Mouse (Mus musculus) layer of hippocampus, adult 18-20 months (tissue): ENCODE results near the gene Faap20. TPM values are rescaled to one million over a fixed set of nuclear protein-coding genes. Genes with fewer than 3 reads are reported as not detected.
A peak's percentile ranks its signal among the peaks of the same experiment; 100 is the strongest.

Experiments used
- DNase-seq, 2 experiments: peaks; one replicate each; pipeline ENCODE4 v3.0.0; 2022; ENCODE audit warnings: low spot score in 2 of 2
- total RNA-seq, 2 experiments: library from RNA; stranded (reverse); gene quantifications; 2 replicates each; pipeline ENCODE4 v1.2.3; 2021

Faap20 gene
- total RNA-seq, 2 experiments from 2014 or later = 27.5 to 31.8 TPM

- DNase-seq = peak in 1 of 2 experiments; percentile 59
Observed at GRCm38 (mm10) chr4:155220213-155221100, 29.1 kb upstream of the Faap20 start.

GRCm38 (mm10) chr4:155221106-155221505, 28.5 kb upstream of the Faap20 start:
- no peak for DNase-seq

GRCm38 (mm10) chr4:155221599-155222551, 27.7 kb upstream of the Faap20 start:
- peak; percentile 62 to 79 for DNase-seq

GRCm38 (mm10) chr4:155222552-155222840, 27.1 kb upstream of the Faap20 start, which contains the start of gene Ski:
Gene Ski (minus strand): TSS chr4:155222592.
- no peak for DNase-seq

DNA sequence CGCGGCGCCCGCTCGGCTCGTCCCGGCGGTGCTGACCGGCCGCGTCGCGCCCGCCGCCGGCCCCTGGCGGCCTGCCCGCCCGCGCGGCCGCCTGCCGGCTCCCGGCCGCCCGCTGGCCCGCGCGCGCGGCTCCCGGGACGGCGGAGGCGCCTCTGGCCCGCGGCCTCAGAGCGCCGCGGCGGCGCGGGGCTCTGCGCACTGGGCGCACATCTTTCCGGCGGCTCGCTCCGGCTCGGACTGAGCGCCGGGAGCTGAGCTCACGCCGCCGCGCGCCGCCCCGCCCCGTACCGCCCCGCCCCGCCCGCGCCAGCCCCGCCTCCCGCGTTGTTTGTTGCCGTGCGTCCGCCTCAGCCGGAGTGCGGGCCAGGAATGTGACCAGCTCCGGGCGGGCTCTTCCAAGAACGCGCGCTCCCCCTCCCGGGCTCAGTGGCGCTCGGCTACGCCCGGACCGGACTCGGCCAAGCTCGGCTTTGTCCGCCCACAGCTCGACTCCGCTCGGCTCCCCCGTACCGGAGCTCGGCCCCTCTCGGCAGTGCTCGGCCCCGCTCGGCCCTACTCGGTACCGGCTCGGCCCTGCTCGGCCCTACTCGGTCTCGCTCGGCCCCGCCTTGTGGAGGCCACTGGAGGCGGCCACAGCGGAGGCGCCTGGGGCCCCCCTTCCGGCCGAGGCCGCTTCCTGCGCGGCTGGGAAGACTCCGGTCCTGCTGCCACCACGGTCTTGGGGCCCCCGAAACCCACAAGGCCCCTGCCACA, 26.6 kb upstream of the Faap20 start:
- DNase-seq = peak; percentile 99 to 100

- no peak for DNase-seq
Observed at GRCm38 (mm10) chr4:155223594-155224528, 25.7 kb upstream of the Faap20 start.

GRCm38 (mm10) chr4:155225918-155226317, 23.7 kb upstream of the Faap20 start:
- DNase-seq = no peak

DNA sequence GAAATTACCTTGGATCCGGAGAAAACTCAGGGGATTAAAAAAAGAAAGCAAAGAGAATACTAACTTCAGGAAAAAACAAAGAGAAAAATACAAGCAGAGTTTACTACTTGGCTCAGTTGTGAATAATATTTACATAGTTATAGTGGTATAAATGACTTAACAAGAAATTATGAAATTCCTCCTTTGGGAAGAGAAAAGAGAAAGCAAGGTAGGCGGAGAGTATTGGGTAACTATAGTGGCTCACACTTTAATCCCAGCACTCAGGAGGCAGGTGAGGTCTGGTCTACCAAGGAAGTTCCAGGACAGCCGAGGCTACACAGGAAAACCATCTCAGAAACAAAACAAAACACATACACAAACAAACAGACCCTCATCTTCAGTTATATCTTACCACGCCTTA, 21.6 kb upstream of the Faap20 start:
- no peak for DNase-seq

DNA sequence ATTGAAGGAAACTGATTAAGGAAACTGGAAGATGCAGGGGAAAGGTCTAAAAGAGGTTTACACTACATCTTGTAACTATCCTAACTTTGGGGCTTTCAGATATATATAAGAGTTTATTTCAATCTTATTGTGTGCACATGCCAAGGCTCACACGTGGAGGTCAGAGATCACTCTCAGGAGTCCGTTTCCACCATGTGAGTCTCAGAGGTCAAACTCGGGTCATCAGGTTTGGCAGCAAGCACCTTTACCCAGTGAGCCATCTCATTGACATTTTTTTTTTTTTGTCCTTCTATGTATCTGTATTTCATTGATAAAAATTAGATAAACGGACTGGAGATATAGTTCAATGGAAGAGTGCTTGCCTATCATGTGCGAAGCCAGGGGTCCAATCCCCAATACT, 21.1 kb upstream of the Faap20 start:
- no peak for DNase-seq

GRCm38 (mm10) chr4:155233878-155234277, 15.7 kb upstream of the Faap20 start:
- DNase-seq = peak; percentile 84 to 93

DNA sequence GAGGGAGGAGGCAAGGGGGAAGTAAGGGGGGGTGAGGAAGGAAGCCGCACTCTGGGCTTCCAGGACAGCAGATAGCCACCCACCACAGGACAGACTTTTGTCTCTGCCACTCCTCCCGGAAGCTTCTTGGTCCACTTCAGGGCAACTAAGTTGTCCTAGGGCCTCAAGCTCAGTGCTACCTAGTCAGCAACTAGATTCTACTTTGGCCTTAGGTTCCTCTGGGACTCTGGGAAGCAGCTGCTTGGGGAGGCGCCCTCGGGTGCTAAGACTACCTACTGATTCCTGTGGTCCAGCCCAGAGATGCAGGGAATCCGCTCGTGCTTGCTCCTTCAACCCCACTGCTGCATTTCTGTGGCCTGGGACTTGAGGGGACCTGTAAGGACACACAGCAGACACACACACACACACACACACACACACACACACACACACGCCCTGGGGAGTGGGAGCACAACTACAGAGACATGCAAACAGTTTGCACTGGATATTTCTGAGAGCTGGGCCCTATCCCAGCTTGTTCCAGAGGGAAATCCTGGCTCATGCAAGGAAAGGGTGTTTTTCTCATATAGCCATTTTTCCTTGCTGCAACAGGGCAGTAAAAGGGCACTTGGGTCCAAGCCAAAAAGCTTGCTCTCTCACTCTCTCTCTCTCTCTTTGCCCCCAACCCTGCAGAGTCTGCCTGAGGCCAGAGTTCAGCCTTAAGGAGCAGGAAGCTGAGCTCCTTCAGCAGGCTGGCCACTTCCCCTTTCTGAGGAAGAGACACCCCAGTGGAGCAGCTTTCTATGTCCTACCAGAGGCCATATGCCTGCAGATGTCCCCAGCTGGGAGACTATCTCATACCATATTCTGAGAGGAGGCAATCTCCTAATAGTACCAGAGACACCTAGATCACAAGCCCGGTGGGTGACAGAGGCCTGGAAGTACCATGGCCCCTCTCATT, 15.0 kb upstream of the Faap20 start:
- DNase-seq = no peak

DNA sequence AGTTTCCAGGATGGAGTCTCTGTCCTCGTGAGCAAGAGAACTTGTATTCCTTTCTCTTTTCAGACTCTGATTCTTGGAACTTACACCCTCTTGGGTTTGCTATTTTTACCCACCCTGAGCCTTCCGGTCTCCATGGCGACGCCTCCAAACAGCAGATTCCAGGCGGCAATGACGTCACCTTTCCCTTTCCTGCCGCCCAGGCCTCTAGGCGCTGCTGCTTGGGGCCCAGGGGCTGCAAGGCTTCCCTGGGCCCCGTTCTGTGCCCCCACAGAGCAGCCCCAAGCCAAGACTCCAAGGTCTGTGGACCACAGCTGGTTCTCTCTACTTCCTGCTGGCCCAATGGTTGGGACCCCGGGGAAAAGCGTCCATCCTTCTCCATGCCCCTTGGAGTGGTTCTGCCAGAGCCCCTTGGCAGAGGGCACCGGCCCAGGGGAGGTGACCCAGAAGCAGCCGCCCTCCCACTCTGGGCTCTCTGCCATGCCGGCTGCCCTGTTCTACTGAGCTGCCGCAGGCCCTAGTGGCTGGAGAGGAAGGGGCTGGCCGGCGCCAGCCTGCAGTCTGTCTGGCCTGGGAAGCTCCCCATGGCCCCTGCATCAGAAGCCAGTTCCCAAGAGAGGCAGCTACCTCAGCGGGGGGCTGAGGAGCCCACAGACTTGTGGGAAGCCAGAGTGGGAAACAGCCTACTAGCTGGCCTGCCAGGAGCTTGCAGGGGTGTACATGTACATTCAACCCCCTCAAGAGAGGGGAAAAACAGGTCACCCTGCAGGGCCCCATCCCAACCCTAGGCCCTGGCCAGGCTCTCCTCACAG, 14.1 kb upstream of the Faap20 start:
- peak; percentile 90 to 95 for DNase-seq

DNA sequence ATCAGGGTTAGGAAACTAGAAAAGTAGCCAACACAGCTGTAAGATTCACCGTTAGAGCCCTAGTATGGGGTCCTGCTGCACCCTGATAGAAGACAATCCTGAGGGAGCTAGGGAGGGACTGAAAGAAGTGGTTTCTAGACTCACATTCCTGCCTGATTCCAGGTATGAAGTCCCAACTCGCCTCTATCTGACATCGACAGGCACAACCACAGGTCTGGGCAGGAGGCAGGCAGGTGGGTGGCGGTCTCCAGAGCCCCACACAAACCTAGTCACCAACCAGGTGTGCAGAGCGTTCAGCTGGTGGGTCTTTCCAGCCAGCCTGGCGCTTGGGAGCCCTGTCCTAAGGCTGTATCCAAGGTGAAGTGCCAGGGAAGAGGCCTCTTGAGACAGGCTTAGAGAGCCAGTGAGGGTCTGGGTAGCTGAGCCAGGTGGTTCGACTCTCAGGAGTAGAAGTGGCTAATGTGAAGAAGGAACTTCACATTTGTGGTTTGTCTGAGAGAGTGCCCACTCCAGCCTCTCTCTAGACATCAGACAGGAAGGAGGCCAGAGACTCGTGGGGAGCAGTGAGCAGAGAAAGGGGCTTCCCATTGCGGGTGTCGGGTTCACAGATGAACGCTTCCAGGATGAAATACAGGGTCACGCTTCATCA, 12.7 kb upstream of the Faap20 start:
- no peak for DNase-seq

- no peak for DNase-seq
Observed at GRCm38 (mm10) chr4:155238276-155238675, 11.3 kb upstream of the Faap20 start.

DNA sequence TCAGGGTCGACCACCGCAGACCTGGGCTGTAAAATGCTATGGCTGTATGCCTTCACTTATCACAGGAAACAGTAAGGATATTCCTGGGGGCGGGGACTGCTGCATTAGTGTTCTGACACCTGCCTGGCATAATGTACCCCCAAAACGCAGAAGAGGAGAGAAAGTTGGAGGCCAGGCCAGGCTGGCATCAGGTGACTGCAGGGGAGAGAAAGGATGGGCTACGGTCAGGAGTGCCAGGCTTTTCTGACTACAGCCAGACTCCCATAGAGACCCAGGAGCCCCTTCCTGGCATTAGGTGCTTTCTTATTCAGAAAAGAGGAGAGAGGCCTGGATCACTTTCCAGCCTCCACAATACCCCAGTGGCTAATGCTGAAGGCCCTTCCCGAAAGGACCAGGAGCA, 10.1 kb upstream of the Faap20 start:
- DNase-seq = no peak

DNA sequence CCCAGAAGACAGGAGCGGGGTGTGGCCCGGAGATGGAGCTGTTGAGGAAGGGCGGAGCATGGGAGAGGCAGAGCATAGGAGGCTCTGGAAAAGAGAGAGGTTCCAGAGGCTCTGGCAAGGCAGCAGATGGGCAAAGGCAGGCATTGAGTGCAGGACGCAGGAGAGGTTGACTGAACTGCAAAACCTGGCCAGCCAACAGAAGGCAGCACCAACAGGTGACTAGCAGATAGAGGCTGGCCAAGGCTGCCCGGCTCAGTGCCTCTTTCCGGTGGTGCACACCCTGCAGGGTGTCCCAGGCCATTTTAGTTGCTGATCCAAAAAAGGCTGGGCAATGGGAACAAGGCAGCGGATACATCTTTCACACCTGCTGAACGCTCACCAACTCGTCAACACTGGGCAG, 7.8 kb upstream of the Faap20 start:
- DNase-seq = no peak

DNA sequence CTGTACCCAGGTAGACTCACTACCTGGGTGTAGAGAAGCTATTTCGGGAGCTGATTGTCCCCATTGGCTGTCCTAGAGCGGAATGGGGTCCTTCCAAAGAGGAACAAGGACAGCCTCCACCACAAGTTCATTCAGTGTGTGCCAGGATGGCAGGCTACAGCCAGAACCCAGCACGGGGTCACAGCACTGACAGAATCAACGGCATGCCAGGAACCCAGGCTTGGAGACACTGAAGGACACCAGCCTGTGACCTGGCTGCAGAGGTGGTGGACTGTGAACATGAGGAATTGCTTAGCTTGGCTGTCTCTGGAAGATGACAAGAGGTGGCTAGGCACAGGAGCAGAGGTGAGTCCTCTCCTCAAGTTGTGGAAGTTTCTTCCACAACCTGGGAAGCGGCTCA, 7.3 kb upstream of the Faap20 start:
- DNase-seq = no peak

DNA sequence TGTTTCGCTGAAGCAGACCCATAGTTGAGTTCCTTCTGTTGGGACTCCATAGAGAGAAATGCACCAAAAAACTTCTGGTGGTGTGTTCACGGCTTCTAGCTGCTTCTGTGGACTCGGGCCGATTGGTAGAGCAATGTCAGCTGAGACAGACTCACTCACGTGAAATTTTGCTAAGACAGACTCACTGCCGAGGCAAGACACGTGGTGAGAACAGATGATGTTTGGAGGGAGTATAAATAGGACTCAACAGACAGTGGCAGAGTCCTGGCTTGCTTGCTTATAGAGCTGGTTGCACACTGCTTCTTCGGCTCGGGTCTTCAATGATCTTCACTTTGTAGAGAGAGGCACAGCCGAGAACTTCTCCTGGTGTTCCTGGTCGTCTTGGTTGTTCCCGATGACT, 6.4 kb upstream of the Faap20 start:
- peak in 1 of 2 experiments; percentile 26 for DNase-seq
